Mouse (Mus musculus) activated CD4-positive, CD25-positive, alpha-beta regulatory T cell, adult 4 months (primary cell): Measurements from ENCODE around the gene 2010005H15Rik. TPM values are rescaled to one million over a fixed set of nuclear protein-coding genes. Genes with fewer than 3 reads are reported as not detected.
"Not testable (repeated sequence)": the region's sequence is repeated elsewhere in the genome, so short reads cannot be mapped to it uniquely, and the experiment has no call there.

Source experiments
- ATAC-seq: one replicate; pipeline ENCODE4 v1.8.0; 2017
- polyA plus RNA-seq, 2 experiments: library from polyadenylated mRNA; unstranded; fragments of 100-300 nt; shearing (Covaris generic); gene quantifications; one replicate each; pipeline ENCODE4 v1.2.1; 2017

Gene 2010005H15Rik
- not detected for polyA plus RNA-seq

DNA sequence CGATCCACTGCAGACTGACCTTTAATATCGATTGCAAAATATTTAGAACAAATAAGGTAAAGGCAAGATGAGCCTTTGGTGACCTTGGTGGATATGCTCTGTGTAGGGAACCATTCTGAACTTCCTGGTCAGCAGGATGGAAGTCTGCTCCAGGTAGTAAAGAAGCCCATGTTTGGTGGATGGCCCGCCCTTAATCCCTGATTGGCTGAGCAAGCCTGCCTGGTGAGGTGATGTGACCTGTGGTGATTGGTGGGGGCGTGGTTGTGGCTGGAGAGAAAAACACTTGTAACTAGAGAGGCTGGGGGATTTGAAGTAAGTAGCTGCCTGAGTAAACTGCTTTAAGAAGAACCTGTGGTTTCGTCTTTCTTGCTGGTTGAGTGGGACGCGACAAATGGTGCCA, at the start of gene 2010005H15Rik:
Gene 2010005H15Rik, plus strand, starts transcription at position 301 of the 400 bp plus-strand sequence.
- ATAC-seq, result not testable (repeated sequence)

DNA sequence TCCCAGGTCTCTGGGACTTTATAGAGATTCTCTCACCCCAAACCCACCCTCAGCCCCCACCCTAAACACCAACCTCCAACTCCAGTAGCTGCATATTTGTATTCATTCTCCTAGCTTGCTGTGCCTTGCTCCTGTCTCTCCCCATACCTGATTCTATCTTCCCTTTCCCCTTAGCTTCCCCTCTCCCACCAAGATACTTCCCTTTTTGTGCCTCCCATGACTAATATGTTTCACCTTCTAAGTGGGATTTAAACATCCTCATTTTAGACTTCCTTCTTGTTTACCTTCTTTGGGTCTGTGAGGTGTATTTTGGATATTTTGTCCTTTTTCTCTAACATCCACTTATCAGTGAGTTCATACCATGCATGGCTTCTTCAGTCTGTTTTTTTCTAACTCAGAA, 45.2 kb upstream of the 2010005H15Rik start:
- no peak for ATAC-seq

DNA sequence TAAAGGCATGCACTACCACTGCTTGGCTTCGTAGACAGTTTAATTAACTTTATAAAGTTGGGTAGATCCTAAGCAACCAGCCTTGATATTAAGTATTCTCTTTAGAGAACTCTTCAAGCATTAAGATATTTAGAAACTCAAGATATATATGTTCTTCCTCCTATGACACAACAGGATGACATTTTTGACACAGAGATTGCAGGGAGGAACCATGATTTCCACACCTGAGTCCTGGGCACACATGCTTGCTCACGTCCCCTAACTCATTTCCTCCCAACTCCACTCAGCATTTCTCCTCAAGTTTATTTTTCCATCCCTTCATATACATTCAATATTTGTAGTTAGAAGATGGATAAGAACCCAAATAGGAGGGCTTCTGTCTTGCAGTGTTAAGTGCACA, 41.4 kb upstream of the 2010005H15Rik start:
- no peak for ATAC-seq

- not testable (repeated sequence) for ATAC-seq
These were observed 37.4 kb upstream of the 2010005H15Rik start, which contains the start of gene Gm5483 for GRCm38 (mm10) chr16:36183912-36184311. Gm5483 (plus strand) TSS chr16:36184212.

- no peak for ATAC-seq
These were observed 22.0 kb upstream of the 2010005H15Rik start for GRCm38 (mm10) chr16:36199226-36199625.

- ATAC-seq, result no peak
These were observed 17.4 kb upstream of the 2010005H15Rik start for GRCm38 (mm10) chr16:36203846-36204245.

- ATAC-seq, result not testable (repeated sequence)
These were observed 15.6 kb upstream of the 2010005H15Rik start for GRCm38 (mm10) chr16:36205684-36206083.

DNA sequence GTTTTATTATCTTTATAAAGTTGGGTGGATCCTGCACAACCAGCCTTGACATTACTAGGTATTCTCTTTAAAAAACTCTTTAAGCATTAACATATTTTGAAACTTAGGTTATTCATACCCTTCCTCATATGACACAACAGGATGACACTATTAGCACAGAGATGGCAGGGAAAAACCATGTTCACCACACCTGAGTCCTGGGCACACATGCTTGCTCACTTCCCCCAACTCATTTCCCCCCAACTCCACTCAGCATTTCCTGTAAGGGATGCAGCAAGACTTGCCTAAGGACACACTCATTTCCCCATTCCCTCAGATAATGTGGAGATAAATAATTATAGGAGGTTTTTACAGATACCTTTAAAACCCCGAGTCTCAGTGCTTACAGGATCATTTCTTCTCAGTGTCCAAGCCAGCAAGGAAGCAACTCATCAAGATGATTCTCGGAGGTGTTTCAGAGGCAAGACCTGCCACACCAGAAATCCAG, 11.3 kb upstream of the 2010005H15Rik start, which contains the start of gene Gm5416:
Gene Gm5416, plus strand, starts transcription at position 437 of the 487 bp plus-strand sequence.
- no peak for ATAC-seq

DNA sequence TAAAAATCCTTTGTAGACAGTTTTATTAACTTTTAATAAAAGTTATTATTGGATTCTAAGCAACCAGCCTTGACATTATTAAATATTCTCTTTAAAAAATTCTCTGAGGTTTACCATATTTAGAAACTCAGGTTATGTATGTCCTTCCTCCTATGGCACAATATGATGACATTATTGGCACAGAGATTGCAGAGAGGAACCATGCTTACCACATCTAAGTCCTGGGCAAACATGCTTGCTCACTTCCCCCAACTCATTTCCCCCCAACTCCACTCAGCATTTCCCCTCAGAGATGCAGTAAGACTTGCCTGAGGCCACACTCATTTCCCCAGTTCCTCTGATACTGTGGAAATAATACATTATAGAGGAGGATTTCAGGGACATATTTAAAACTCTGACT, 39.3 kb downstream of the 2010005H15Rik start:
- not testable (repeated sequence) for ATAC-seq

- not testable (repeated sequence) for ATAC-seq
These were observed 55.5 kb downstream of the 2010005H15Rik start, which contains the start of gene Stfa1 for GRCm38 (mm10) chr16:36276796-36277195. Stfa1 (plus strand) TSS chr16:36276951.

GRCm38 (mm10) chr16:36289140-36289539, 67.9 kb downstream of the 2010005H15Rik start:
- ATAC-seq, result no peak

Other genes starting within 250 kb of the 2010005H15Rik start
- gene Kpna1, start 242.7 kb upstream of the 2010005H15Rik start, polyA plus RNA-seq, result 10 to 100 TPM; 39.4 to 45.3 TPM
- 1 to 10 TPM; 6.6 to 7.8 TPM for gene Wdr5b, start 180.3 kb upstream of the 2010005H15Rik start, polyA plus RNA-seq
- gene Fam162a, start 149.9 kb upstream of the 2010005H15Rik start, polyA plus RNA-seq, result 100 to 1,000 TPM in 1 of 2 experiments, 10 to 100 TPM in 1; 91.6 to 121 TPM
- gene Ccdc58, start 149.8 kb upstream of the 2010005H15Rik start, polyA plus RNA-seq, result 10 to 100 TPM; 19.6 to 33.4 TPM
- under 1 TPM in 1 of 2 experiments, not detected in 1; 0.37 TPM for gene Csta1, start 90.2 kb upstream of the 2010005H15Rik start, polyA plus RNA-seq
- not detected for gene Stfa2l1, start 64.7 kb upstream of the 2010005H15Rik start, polyA plus RNA-seq
- not detected for gene Gm5483, start 37.3 kb upstream of the 2010005H15Rik start, polyA plus RNA-seq
- not detected for gene Gm5416, start 11.1 kb upstream of the 2010005H15Rik start, polyA plus RNA-seq
- gene Stfa1, start 55.5 kb downstream of the 2010005H15Rik start, polyA plus RNA-seq, result not detected
- not detected for gene BC117090, start 112.9 kb downstream of the 2010005H15Rik start, polyA plus RNA-seq
- not detected for gene BC100530, start 146.3 kb downstream of the 2010005H15Rik start, polyA plus RNA-seq
- not detected for gene Stfa2, start 187.0 kb downstream of the 2010005H15Rik start, polyA plus RNA-seq
- gene Stfa3, start 233.9 kb downstream of the 2010005H15Rik start, polyA plus RNA-seq, result not detected